Mouse (Mus musculus): ENCODE results near the gene Lcn8.
A peak's percentile ranks its signal among the peaks of the same experiment; 100 is the strongest.

Gene Lcn8

DNA sequence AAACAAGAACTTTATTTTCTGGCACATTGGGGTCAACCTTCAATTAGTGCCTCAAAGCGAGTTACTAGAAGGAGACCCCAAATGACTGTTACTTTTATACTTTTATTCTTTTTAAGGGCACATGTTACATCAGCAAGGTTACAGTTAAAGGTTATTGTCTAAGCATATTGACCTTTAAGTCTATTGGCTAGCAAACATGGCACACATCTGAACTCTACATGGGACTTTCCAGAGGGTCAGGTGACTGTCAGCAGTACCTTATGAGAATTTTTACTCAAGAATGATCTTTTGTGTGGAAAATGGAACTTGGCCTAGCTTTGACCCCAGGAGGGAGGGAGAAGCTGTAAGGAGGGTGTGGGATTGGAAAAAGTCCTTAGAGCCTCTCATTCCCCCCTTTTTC is 13.6 kb downstream of the Lcn8 start:
- no peak for DNase-seq

DNA sequence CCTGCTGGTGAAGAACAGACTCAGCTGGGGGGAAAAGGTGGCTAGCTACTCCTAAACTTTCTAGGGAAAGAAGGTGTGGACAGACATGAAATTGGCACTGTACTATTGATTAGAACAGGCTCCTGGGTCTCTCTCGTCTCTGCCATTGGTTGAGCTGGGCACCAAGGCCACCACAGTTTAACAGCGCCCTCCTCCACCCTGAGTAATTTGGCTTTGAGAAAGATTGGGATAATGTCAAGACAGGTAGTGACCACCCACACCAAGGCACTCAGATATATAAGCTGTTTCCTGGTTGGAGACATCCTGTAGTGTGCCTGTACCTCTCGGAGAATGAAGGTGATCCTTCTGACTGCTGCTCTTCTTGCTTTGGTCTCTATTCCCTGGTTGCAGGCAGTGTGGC is 23.6 kb downstream of the Lcn8 start, which contains the start of gene Lcn6:
Gene Lcn6, plus strand, starts transcription at position 301 of the 400 bp plus-strand sequence.
- DNase-seq = no peak

DNA sequence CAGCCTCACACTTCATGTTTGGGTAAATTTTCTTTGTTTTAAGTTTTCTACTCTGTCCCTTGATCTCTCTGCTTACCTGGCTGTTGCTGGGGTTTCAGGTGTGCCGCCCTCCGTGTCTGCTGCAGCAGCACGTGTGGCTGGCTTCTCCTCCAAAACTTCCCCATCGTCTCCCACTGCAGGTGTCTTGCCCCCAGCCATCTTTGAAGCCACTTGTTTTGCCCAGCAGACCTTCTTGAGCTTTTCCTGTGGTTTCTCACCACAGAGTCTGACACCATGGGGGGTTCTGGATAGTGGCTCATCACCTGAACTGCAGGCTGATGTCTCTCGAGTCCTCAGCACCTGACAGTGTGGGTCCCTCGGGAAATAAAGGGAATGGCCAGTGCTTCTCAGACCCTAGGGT is 26.6 kb downstream of the Lcn8 start:
- no peak for DNase-seq

DNA sequence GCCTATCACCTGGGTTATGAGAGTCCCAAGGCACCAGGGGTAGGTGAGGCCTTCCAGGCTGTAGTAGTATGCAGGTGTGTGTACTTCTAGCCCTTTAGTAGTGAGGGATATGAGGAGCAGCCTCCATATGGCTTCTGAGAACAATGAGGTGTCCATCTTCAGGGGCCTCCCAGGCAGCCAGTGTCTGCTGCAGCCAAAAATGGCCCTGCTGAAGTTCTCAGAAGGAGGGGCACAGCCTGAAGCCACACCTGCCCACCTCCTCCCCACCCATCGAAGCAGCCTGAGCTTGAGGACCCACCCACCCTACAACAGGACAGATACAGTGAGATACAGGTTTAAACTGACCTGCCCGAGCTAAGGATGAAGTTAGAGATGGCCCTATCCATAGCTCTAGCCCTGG is 29.5 kb downstream of the Lcn8 start, which contains the start of gene Lcn10:
Gene Lcn10, plus strand, starts transcription at position 301 of the 400 bp plus-strand sequence.
- peak; percentile 60 for DNase-seq

DNA sequence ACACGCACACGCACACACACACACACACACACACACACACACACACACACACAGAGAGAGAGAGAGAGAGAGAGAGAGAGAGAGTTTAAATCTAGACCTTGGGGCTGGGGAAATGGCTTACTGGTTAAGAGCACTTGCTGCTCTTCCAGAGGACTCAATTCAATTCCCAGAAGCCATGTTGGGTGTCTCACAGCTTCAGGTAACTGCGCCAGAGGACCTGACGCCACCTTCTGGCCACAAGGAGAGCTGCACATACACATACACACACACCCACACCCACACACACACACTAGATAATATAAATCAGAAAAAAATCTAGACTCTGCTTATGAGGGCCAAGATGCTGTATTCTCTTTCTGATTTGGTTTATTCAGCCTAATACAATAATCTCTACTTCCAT is 34.0 kb downstream of the Lcn8 start:
- peak; percentile 1 for DNase-seq

DNA sequence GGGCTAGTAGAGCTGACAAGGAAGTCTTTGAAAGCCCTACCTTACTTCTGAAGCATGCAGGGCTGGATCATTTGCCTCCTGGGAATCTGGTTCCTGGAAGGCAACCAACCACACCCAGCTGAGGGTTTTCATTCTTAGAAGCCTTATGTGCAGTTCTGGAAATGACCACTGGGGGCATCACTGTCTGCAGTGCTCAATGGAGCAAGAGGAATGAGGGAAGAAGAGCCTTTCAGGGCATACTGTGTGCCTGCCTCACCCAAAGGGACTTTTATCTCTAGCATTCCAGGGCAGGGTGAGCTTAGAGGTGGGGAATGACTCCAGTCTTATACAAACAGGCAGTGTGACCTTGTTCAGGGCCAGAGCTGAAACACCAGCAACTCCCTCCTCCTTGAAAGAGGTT is 41.7 kb downstream of the Lcn8 start:
- DNase-seq = peak; percentile 92

DNA sequence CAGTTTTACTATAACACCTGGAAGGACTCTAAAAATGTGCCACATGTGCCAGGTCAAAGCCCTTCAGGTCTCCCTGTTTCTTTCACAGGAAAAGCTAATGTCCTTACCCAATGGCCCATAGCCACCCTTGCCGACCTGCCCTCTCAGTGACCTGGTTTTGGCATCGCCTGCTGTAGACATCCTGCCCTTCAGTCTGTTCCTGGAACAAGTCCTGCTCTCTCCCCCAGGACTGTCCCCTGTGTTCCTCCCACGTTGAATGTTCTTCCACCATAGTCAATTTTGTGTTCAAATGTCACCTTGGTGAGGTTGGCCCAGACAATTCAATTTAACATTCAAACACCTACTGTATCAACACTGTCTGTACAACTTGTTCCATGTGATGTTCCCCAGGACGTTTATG is 44.0 kb downstream of the Lcn8 start:
- DNase-seq = peak; percentile 80

DNA sequence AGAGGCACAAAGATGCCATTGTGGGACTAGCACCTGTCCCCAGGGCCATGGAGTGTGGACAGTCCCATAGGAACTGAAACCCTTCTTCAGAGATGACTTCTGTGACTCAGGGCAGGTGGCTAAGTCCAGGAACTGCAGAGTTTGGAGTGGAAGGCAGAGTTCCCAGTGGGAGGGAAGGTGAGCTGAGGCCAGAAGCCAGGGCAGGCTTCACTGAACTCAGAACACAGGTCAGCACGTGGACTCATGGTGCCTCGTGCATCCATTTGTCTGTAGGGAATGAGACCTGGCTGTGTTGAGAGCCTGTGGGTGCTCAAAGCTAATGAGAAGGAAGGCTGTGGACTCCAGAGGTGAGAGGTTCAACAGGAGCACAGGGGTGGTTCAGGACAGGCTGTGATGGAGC is 45.8 kb downstream of the Lcn8 start:
- no peak for DNase-seq

DNA sequence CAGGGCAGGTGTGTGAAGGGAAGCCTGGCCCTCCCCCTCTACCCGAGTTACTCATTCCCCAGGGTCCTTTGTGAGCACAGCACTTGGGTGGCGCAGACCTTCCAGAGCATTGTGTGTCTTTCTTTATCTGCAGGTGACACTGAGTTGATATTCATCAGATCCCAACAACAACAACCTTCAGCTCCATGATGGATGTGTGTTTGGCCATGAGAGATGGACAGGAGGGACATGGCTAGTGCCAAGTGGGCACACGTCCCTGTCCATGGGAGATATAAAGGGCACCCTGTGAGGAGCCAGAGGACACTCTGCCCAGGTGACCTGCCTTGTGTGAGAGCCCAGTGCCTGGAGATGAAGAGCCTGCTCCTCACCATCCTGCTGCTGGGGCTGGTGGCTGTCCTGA is 46.8 kb downstream of the Lcn8 start, which contains the start of gene Obp2a:
Gene Obp2a, plus strand, starts transcription at position 301 of the 400 bp plus-strand sequence.
- DNase-seq = peak; percentile 39

DNA sequence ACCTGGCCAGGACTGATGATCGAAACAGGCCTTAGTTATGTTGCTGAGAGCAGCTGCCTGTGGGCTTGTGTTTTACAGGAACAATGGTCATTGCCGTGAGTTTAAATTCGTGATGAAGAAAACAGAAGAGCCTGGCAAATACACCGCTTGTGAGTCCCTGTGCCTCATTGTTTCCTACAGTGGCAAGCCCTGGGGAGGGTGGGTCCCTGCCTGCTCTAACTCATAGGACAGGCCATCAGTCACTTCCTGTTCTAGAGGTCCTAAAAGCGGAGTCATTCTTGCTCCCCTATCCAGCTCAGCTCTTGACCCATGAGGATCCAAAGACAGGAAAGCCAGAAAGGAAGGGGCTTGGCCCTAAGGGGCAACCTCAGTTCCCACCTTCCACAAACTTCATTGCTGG is 48.1 kb downstream of the Lcn8 start:
- peak; percentile 93 for DNase-seq

DNA sequence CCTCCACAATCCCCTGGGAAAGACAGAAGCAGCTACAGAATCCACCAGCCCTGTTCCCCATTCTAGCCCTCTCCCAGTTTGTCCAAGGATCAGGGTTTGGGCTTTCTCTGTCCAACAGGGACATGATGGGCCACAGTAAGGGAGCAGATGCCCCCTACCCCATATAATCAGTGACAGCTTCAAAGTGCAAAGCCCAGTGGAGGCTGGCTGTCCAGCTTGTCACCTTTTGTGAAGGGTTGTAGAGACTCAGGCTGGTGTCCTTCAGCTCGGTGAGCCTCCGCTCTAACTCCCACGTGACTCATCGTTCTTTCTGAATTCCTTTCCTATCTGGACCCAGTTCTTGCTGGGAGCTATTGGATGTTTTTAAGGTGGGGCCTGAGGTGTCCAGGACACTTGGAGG is 50.8 kb downstream of the Lcn8 start:
- DNase-seq = peak; percentile 70
